Mouse (Mus musculus) intestine, embryonic 15.5 days (tissue): Measurements from ENCODE around the gene Clba1. TPM values are rescaled to one million over a fixed set of nuclear protein-coding genes. Genes with fewer than 3 reads are reported as not detected.

Experiments
- ATAC-seq: fragments of 200-750 bp; cut with Nextera tagmentation; 2 replicates; pipeline ENCODE4 v1.8.0; 2017; ENCODE audit warnings: moderate TSS enrichment, moderate library complexity
- H3K27ac ChIP-seq: fragments of 300-500 bp; sonication (generic); 2 replicates; pipeline ENCODE4 v1.5.1; 2015; ENCODE audit warnings: mild to moderate bottlenecking, inconsistent platforms
- H3K27me3 ChIP-seq: fragments of 300-500 bp; sonication (generic); replicated peaks from 2 replicates; pipeline ENCODE4 v1.6.1; 2015; ENCODE audit warnings: inconsistent platforms
- H3K36me3 ChIP-seq: fragments of 300-500 bp; sonication (generic); 2 replicates; pipeline ENCODE4 v1.6.1; 2015; ENCODE audit warnings: inconsistent platforms
- H3K4me1 ChIP-seq: fragments of 300-500 bp; sonication (generic); replicated peaks from 2 replicates; pipeline ENCODE4 v1.6.1; 2015; ENCODE audit warnings: inconsistent platforms
- H3K4me2 ChIP-seq: fragments of 300-500 bp; sonication (generic); replicated peaks from 2 replicates; pipeline ENCODE4 v1.6.1; 2015; ENCODE audit warnings: mild to moderate bottlenecking, inconsistent platforms
- H3K4me3 ChIP-seq: fragments of 300-500 bp; sonication (generic); replicated peaks from 2 replicates; pipeline ENCODE4 v1.5.1; 2015; ENCODE audit warnings: inconsistent platforms
- H3K9ac ChIP-seq: fragments of 300-500 bp; sonication (generic); 2 replicates; pipeline ENCODE4 v1.6.1; 2015; ENCODE audit warnings: inconsistent platforms
- H3K9me3 ChIP-seq: fragments of 300-500 bp; sonication (generic); 2 replicates; pipeline ENCODE4 v1.6.1; 2016; ENCODE audit warnings: inconsistent platforms
- WGBS: fragments of 180-500 bp; shearing (Covaris S2); methylation state at CpG from one replicate; pipeline ENCODE4 v1.1.7; 2015; 5-methylcytosine and 5-hydroxymethylcytosine counted together
- polyA plus RNA-seq: library from polyadenylated mRNA; unstranded; fragments of >200 nt; fragmentation: Nextera tagmentation; extraction: Ambion mirVana; gene quantifications from 2 replicates; pipeline ENCODE4 v1.2.1, GENCODE M21; 2015

The Clba1 gene
- polyA plus RNA-seq = 3.7 and 4.6 TPM in 2 replicates

GRCm38 (mm10) chr12:112808587-112809364, at the start of gene Clba1:
Clba1 (plus strand) TSS chr12:112808937.
- H3K4me2 ChIP-seq = peak within 1 kb of the TSS; percentile 94
- peak within 1 kb of the TSS; percentile 58 for H3K4me3 ChIP-seq
- ATAC-seq = peak; percentile 96
- WGBS = under 1% methylated on average over 64 of the region's 64 CpGs
- no peaks in the 10 kb centered on the region for H3K9me3 ChIP-seq
- H3K27me3 ChIP-seq = no peaks in the 10 kb centered on the region; the same call in 1 of the 2 replicates
- peaks cover 14% of the 10 kb centered on the region for H3K4me1 ChIP-seq
- peak within 1 kb of the TSS; percentile 55 for H3K9ac ChIP-seq
- H3K27ac ChIP-seq = no peak within 1 kb of the TSS
- no peaks in the 10 kb centered on the region for H3K36me3 ChIP-seq

DNA sequence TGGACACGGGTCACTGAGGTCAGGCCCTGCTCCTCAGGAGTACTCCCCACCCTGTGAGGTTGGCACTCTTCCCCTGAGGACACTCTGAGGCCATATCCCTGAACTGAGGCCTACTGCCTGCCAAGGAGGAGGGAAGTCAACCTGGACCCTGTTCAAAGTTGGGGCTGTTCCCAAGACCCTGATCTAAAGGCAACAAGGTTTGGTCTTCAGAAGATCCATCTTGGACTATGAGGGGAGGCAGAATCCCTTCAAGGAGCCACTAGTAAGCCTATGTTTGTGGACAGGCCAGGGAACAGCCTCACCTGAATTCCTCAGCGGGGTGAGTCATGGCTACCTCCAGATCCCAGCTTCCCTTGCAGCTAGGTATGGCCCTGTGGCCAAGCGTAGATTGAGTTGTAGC, 49.3 kb upstream of the Clba1 start:
- Histone ChIP-seq H3K9ac (no peak overlapping the region), H3K36me3 (no peaks in the 10 kb centered on the region), H3K27ac (no peak overlapping the region), H3K4me3 (no peak overlapping the region), H3K4me2 (no peak overlapping the region), H3K9me3 (no peaks in the 10 kb centered on the region), H3K27me3 (no peaks in the 10 kb centered on the region), H3K4me1 (no peaks in the 10 kb centered on the region)
- ATAC-seq = no peak
- 90% methylated on average over 3 of the region's 3 CpGs for WGBS

GRCm38 (mm10) chr12:112760154-112760926, 48.4 kb upstream of the Clba1 start, which contains the start of gene Pld4:
Pld4 (plus strand) TSS chr12:112760655.
- Histone ChIP-seq H3K9me3 (no peaks in the 10 kb centered on the region), H3K27ac (no peak within 1 kb of the TSS), H3K36me3 (no peaks in the 10 kb centered on the region), H3K27me3 (no peaks in the 10 kb centered on the region), H3K4me1 (no peaks in the 10 kb centered on the region), H3K4me3 (no peak within 1 kb of the TSS), H3K9ac (no peak within 1 kb of the TSS), H3K4me2 (no peak within 1 kb of the TSS)
- ATAC-seq = 0 out of 2 replicates have a peak, but pooled peaks have one; percentile 17
- WGBS = 41% methylated on average over 4 of the region's 4 CpGs

DNA sequence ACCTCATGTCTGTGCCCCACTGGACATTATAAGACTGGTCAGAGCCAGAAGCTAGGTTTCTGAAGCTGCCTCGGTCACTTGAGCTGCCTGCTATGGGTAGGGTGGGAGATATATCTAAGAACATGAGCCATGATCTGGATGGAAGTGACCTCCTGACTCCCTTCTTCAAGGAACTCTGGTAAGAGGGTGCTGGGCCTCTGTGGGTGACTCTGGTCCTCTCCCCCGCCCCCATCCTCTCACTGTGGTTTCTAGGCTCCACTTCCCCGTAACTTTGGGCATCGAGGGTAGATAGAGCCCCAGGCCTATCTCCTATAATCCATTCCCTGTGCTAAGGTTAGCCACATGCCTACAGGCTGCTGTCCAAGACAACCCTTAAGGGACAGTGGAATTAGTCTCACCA, 47.3 kb upstream of the Clba1 start:
- Histone ChIP-seq H3K4me2 (no peak overlapping the region), H3K27me3 (no peaks in the 10 kb centered on the region), H3K9me3 (no peaks in the 10 kb centered on the region), H3K4me3 (no peak overlapping the region), H3K4me1 (no peaks in the 10 kb centered on the region), H3K27ac (no peak overlapping the region), H3K36me3 (no peaks in the 10 kb centered on the region), H3K9ac (no peak overlapping the region)
- no peak for ATAC-seq
- 87% methylated on average over 4 of the region's 4 CpGs for WGBS

DNA sequence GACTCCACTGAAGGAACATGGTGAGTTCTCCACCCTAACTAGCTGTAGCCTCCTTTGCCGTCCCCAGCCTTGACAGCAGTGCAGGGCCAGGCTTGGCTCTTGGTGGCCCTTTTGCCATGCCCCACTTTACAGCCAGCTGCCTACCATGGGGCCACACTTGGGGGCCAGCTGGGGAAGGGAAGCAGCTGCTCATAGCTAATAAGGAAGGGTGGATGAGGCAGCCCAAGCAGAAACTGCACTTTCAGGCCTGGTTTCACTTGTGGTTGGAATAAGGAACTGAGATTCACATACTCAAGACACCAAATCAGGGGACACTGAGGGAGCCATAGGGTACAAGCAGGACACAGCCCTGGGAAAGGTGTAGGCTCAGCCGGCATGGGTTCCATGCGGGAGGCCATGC, 46.7 kb upstream of the Clba1 start:
- no peak overlapping the region for H3K9ac ChIP-seq
- H3K36me3 ChIP-seq = no peaks in the 10 kb centered on the region
- H3K4me2 ChIP-seq = no peak overlapping the region
- no peaks in the 10 kb centered on the region for H3K27me3 ChIP-seq
- no peak overlapping the region for H3K27ac ChIP-seq
- 82% methylated on average over 3 of the region's 3 CpGs for WGBS
- H3K9me3 ChIP-seq = no peaks in the 10 kb centered on the region
- H3K4me1 ChIP-seq = no peaks in the 10 kb centered on the region
- peak; percentile 67 for ATAC-seq
- no peak overlapping the region for H3K4me3 ChIP-seq

DNA sequence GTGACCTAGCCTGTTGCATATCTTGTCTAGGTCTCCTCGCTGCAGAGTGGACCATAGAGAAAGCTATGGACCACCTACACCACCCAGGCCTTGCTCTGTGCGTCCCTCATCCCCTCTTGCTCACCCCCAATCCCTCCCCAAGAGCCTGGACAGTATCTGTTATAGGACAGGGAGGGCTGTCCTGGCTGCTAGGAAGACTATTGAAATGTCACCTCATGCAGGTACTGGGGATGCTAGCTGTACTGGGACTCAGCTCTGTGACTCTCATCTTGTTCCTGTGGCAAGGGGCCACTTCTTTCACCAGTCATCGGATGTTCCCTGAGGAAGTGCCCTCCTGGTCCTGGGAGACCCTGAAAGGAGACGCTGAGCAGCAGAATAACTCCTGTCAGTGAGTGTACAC, 45.6 kb upstream of the Clba1 start:
- Histone ChIP-seq H3K27me3 (no peaks in the 10 kb centered on the region), H3K4me3 (no peak overlapping the region), H3K36me3 (no peaks in the 10 kb centered on the region), H3K9me3 (no peaks in the 10 kb centered on the region), H3K27ac (no peak overlapping the region), H3K4me2 (no peak overlapping the region), H3K9ac (no peak overlapping the region), H3K4me1 (no peaks in the 10 kb centered on the region)
- WGBS = 73% methylated on average over 4 of the region's 4 CpGs
- no peak for ATAC-seq

- WGBS = 86% methylated on average over 5 of the region's 5 CpGs
- Histone ChIP-seq H3K27me3 (no peaks in the 10 kb centered on the region), H3K9ac (no peak overlapping the region), H3K4me3 (no peak overlapping the region), H3K36me3 (no peaks in the 10 kb centered on the region), H3K27ac (no peak overlapping the region), H3K4me2 (no peak overlapping the region), H3K4me1 (no peaks in the 10 kb centered on the region), H3K9me3 (no peaks in the 10 kb centered on the region)
- no peak for ATAC-seq
Observed at GRCm38 (mm10) chr12:112764141-112764540, 44.6 kb upstream of the Clba1 start.

DNA sequence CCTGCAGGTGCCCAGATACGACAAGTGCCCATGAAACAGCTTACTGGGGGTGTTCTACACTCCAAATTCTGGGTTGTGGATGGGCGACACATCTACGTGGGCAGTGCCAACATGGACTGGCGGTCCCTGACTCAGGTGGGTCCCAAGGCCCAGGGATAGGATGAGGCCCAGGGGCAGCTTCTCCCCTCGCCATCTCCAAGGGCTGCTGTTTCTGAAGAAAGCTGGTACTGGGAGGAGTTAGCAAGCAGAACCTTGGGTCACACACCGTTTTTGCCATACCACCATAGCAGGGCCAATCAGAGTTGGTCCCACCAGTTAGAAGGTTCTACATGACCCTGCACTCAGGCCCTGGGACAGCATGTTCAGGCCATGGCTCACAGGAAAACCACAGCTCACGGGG, 43.7 kb upstream of the Clba1 start:
- no peak for ATAC-seq
- H3K4me3 ChIP-seq = no peak overlapping the region
- H3K36me3 ChIP-seq = no peaks in the 10 kb centered on the region
- H3K27ac ChIP-seq = no peak overlapping the region
- H3K4me1 ChIP-seq = no peaks in the 10 kb centered on the region
- H3K4me2 ChIP-seq = no peak overlapping the region
- no peak overlapping the region for H3K9ac ChIP-seq
- WGBS = 87% methylated on average over 7 of the region's 7 CpGs
- H3K9me3 ChIP-seq = no peaks in the 10 kb centered on the region
- no peaks in the 10 kb centered on the region for H3K27me3 ChIP-seq

DNA sequence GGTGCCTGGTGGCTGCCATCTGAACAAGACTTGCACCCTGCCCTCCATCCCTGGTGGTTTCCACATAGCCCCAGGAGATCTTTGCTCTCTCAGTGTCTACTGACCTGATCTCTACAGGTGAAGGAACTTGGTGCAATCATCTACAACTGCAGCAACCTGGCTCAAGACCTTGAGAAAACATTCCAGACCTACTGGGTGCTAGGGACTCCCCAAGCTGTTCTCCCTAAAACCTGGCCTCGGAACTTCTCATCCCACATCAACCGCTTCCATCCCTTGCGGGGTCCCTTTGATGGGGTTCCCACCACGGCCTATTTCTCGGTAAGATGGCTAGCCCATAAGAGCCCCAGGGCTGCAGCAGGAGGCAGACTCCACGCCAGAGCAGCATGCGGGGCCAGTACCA, 42.2 kb upstream of the Clba1 start:
- Histone ChIP-seq H3K27ac (no peak overlapping the region), H3K4me2 (no peak overlapping the region), H3K9me3 (no peaks in the 10 kb centered on the region), H3K9ac (no peak overlapping the region), H3K4me1 (no peaks in the 10 kb centered on the region), H3K36me3 (no peaks in the 10 kb centered on the region), H3K27me3 (no peaks in the 10 kb centered on the region), H3K4me3 (no peak overlapping the region)
- no peak for ATAC-seq
- 89% methylated on average over 7 of the region's 7 CpGs for WGBS

GRCm38 (mm10) chr12:112767036-112767890, 41.5 kb upstream of the Clba1 start:
- 90% methylated on average over 16 of the region's 16 CpGs for WGBS
- no peak overlapping the region for H3K4me3 ChIP-seq
- no peaks in the 10 kb centered on the region for H3K36me3 ChIP-seq
- no peak for ATAC-seq
- no peak overlapping the region for H3K9ac ChIP-seq
- H3K27me3 ChIP-seq = no peaks in the 10 kb centered on the region
- no peaks in the 10 kb centered on the region for H3K4me1 ChIP-seq
- no peak overlapping the region for H3K4me2 ChIP-seq
- H3K27ac ChIP-seq = no peak overlapping the region
- no peaks in the 10 kb centered on the region for H3K9me3 ChIP-seq

DNA sequence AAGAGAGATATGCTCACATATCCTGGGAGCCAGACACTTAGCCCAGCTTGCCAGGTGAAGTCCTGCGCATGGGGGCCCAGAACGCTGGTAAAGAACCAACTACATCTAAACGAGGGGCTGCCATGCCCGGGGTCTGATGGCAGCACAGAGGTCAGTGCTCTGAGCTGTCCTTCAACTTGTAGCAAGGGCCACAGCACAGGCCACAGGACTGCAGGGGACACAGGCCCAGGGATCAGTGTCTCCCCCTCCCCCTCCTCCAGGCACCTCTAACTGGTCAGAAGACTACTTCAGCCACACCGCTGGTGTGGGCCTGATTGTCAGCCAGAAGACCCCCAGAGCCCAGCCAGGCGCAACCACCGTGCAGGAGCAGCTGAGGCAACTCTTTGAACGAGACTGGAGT, 40.6 kb upstream of the Clba1 start:
- Histone ChIP-seq H3K36me3 (no peaks in the 10 kb centered on the region), H3K4me1 (no peaks in the 10 kb centered on the region), H3K4me2 (no peak overlapping the region), H3K4me3 (no peak overlapping the region), H3K27me3 (no peaks in the 10 kb centered on the region), H3K27ac (no peak overlapping the region), H3K9me3 (no peaks in the 10 kb centered on the region), H3K9ac (no peak overlapping the region)
- ATAC-seq = no peak
- WGBS = 81% methylated on average over 8 of the region's 8 CpGs

DNA sequence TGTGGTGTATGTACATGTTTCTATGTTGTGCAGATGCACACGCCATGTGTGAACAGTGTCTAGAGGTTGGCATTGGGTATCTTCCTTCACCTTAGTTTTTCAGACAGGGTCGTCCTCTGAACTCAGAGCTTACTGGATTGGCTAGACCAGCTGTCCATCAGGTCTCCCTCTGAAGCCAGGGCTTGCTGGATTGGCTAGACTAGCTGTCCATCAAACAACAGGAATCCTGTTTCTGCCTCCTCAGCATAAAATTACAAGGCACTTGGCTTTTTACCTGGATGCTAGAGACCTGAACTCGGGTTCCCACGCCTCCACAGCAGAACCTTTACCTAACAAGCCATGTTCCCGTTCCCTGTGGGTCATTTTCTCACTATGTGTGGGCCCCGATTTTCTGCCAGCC, 39.7 kb upstream of the Clba1 start:
- ATAC-seq = no peak
- Histone ChIP-seq H3K4me1 (0 out of 2 replicates have a peak, but pooled peaks cover 2% of the 10 kb centered on the region), H3K36me3 (no peaks in the 10 kb centered on the region), H3K9ac (no peak overlapping the region), H3K4me2 (no peak overlapping the region), H3K4me3 (no peak overlapping the region), H3K27me3 (no peaks in the 10 kb centered on the region), H3K9me3 (no peaks in the 10 kb centered on the region), H3K27ac (no peak overlapping the region)
- WGBS = 76% methylated on average over 6 of the region's 6 CpGs
